Mouse (Mus musculus) B cell, adult 62 days (primary cell): ENCODE measurements around the gene Folr1. TPM values are rescaled to one million over a fixed set of nuclear protein-coding genes. Genes with fewer than 3 reads are reported as not detected.

Experiments used
- total RNA-seq: library from RNA; stranded (reverse); gene quantifications from 4 replicates; pipeline ENCODE4 v1.2.4, GENCODE M21; 2023

Gene Folr1
- total RNA-seq: not detected in 4 replicates

DNA sequence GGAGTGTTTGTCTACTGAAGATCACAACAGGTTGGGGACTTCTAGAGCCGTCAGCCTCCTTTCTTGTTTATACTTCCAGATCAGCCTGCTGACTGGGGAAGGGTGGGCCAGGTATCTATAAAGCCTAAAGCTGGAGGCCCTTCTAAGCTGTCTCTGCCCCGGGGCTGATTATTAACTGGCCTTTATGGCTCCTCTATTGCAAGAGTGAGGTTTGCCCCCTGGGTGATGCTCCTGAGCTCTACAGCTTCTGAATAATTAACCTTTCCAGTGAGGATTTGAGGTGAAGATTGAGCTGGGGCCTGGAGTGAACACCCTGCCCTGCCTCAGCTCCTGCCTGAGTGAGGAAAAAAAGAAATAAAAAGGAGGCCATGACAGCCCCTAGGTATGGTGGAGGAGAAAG lies at the start of gene Folr1:
Gene Folr1, minus strand, starts transcription at position 160 of the 400 bp plus-strand sequence.

DNA sequence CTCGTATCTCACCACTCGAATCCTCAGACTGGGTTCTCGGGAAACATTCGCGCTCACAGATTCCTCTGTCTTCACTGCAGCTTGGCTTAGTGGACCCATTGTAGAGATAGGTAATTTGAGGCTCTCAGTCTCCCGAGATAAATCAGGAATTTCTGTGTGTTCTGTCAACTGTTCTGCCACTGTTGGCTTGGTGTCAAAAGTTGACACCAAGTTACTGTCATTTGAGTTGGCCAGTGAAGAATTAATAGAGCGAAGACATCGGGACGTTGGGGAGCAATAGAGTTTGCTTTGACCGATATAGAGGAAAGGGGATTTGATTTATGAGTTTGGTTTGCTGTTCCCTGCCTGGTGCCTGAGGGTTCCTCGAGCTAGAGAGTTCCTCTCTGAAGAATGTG lies 35.7 kb upstream of the Folr1 start, which contains the start of gene Tomt:
Gene Tomt, minus strand, starts transcription at position 73 of the 395 bp plus-strand sequence.

DNA sequence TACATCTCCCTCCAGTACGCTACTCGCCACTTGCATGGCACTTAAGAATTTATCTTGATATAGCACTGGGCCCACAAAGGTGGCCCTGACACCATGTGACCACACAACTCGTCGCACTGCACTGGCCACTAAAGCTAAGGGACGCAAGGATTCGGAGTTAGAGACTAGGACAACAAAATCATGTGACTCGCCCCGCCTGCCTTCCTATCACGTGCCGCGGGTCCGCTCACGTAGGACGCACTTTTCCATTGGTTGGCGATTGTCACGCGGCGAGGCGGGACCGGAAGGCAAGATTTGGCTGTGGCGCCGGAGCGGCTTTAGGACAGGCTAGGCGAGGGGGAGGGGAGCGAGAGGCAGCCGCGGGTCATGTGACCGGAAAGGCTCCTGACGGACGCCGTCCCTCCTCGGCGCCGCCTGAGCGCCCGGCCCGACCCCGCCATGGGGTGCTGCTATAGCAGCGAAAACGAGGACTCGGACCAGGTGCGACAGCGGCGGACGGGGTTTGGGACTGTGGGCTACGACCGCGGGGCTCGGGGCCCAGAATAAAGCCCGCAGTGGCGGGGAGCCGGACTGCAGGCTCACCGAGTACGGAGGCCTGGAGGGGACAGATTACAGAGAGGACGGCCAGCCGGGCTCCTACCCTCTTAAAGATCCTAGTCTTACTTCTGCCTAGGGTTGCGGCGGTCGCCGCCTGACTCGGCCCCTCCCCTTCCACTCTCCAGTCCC lies 35.1 kb upstream of the Folr1 start, which contains the start of gene Lamtor1:
Gene Lamtor1, plus strand, starts transcription at position 344 of the 726 bp plus-strand sequence.

DNA sequence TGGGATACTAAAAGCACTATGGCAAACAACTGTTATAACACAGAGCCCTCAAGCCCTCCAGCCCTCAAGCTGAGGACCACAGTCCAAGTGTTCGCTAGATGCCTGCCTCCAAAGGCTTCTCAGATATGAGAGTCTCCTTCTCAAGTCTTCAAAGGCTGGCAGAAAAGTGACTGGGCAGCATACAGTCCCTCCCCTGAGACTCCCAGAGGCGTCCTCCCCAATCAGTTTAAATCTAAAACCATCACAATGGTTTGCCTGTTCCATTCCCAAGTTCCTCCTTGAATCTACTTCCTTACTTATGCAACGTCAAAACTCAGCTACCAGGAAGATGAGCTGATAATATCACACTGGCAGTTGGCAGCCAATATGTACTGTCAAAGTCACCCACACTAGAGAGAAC lies 7.2 kb downstream of the Folr1 start, which contains the start of gene Anapc15:
Gene Anapc15, plus strand, starts transcription at position 301 of the 400 bp plus-strand sequence.

DNA sequence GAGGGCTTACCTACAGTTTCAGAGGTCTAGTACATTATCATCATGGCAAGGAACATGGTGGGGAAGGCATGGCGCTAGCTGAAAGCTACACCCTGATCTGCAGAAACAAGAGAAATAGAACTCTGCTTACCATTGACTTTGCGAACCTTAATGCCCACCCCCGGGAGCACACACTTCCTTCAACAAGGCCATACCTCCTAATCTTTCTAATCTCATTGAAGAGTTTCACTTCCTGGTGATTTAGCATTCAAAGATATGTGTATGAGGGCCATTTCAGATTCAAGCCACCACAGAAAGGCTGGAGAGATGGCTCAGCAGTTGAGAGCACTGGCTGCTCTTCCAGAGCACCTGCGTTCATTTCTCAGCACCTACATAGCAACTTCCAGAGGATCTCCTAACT lies 13.5 kb downstream of the Folr1 start, which contains the start of gene Folr2:
Gene Folr2, minus strand, starts transcription at position 101 of the 400 bp plus-strand sequence.

DNA sequence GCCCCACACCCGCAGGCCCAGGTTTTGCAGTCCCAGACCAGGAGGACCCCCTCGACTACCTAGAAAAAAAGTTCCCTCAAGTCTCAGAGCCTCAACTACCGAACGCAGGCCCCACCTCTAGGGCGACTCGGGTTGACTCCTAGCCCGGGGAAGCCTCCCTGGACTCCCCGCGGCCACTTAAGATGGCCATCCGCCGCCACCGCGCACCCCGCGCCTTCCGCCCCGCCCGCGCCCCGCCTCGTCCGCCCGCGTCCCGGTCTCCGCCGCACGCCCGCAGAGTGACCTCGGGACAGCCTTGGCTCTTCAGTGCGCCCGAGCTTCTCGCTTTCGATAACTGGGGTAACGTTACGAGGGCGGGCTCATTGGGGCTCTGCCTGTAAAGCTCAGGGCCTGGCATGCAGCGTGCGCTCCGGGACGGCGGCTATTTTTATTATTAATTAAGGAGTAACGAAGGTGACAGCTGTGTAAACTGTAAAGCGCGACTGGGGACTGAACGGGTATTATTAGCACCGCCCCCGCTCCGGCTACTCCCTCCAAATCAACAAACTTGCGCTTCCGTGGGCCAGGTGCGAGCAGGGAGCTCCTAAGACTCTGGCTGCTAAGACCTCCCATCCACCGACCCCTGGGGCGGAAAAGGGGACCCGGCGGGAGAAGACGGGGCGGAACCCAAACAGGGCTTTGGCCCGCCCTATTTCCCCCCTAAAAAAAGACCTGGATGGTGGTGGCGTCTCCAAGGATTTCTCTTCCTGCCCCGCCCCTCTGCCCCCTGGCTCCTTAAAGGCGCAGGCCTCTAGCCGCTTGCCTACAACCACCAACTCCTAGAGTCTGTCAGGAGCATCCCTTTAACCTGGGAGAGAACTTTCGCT lies 32.7 kb downstream of the Folr1 start, which contains the start of gene Inppl1:
Gene Inppl1, minus strand, starts transcription at position 624 of the 866 bp plus-strand sequence.

DNA sequence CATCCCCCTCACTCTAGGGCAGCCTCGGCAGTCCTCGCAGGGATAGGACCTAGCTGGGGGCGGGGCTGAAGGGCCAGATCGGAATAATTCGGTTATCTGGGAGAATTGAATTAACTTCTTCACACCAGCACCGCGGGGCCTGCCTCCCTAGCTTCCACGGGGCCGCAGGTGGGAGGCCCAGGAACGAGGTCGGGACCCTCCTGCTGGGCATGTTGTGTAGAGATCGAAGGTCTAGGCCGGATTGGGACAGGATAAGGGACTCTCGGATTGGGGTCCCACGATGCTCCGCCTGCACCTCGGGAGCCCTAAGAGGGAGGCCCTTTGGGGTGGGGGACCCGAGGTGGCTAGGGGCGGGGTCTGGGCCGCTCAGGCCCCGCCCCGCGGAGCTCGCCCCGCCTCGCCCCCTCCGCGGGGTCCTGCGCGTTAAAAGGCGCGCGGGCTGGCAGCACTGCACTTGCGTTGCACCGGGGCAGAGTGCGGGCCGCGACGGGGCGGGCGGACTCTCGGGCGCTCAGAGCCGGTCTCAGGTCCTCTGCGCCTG lies 52.7 kb downstream of the Folr1 start, which contains the start of gene Phox2a:
Gene Phox2a, plus strand, starts transcription at position 453 of the 541 bp plus-strand sequence.

Other genes with a start within 250 kb of the Folr1 start
- gene Clpb, start 207.2 kb downstream of the Folr1 start, total RNA-seq: 14.1 to 20.2 TPM (median 16.1 TPM) in 4 replicates
- not detected in 4 replicates for gene Phox2a, start 52.5 kb downstream of the Folr1 start, total RNA-seq
- gene Inppl1, start 32.6 kb downstream of the Folr1 start, total RNA-seq: 42.4 to 55.9 TPM (median 50.3 TPM) in 4 replicates
- gene Folr2, start 13.6 kb downstream of the Folr1 start, total RNA-seq: 1.0 to 2.5 TPM (median 1.3 TPM) in 3 of 4 replicates, not detected in the other
- gene Anapc15, start 7.1 kb downstream of the Folr1 start, total RNA-seq: 100 to 130 TPM (median 106 TPM) in 4 replicates
- 74.8 to 82.1 TPM (median 78.5 TPM) in 4 replicates for gene Lamtor1, start 35.1 kb upstream of the Folr1 start, total RNA-seq
- 0.25 to 0.54 TPM (median 0.52 TPM) in 3 of 4 replicates, not detected in the other for gene Tomt, start 35.6 kb upstream of the Folr1 start, total RNA-seq
- gene Lrrc51, start 63.1 kb upstream of the Folr1 start, total RNA-seq: 1.1 to 1.7 TPM (median 1.2 TPM) in 3 of 4 replicates, not detected in the other
- 250 to 265 TPM (median 256 TPM) in 4 replicates for gene Numa1, start 63.3 kb upstream of the Folr1 start, total RNA-seq
- 9.7 to 11.7 TPM (median 10.0 TPM) in 4 replicates for gene Il18bp, start 147.9 kb upstream of the Folr1 start, total RNA-seq
- 32.5 to 44.3 TPM (median 36.8 TPM) in 4 replicates for gene Rnf121, start 194.7 kb upstream of the Folr1 start, total RNA-seq
- gene Xndc1, start 194.7 kb upstream of the Folr1 start, total RNA-seq: 39.4 to 46.9 TPM (median 44.4 TPM) in 4 replicates
- 4.9 to 6.8 TPM (median 5.7 TPM) in 4 replicates for gene Xntrpc, start 194.9 kb upstream of the Folr1 start, total RNA-seq
- gene Trpc2, start 212.3 kb upstream of the Folr1 start, total RNA-seq: 2.2 to 3.1 TPM (median 2.6 TPM) in 4 replicates
- gene Art1, start 231.0 kb upstream of the Folr1 start, total RNA-seq: not detected in 4 replicates
- 4.7 to 6.9 TPM (median 5.2 TPM) in 4 replicates for gene Art5, start 238.7 kb upstream of the Folr1 start, total RNA-seq
- gene Chrna10, start 246.0 kb upstream of the Folr1 start, total RNA-seq: 0.21 TPM in 1 of 4 replicates, not detected in the others